ENCODE assay signal across 27 mouse cellular contexts in the genomic region with DNA sequence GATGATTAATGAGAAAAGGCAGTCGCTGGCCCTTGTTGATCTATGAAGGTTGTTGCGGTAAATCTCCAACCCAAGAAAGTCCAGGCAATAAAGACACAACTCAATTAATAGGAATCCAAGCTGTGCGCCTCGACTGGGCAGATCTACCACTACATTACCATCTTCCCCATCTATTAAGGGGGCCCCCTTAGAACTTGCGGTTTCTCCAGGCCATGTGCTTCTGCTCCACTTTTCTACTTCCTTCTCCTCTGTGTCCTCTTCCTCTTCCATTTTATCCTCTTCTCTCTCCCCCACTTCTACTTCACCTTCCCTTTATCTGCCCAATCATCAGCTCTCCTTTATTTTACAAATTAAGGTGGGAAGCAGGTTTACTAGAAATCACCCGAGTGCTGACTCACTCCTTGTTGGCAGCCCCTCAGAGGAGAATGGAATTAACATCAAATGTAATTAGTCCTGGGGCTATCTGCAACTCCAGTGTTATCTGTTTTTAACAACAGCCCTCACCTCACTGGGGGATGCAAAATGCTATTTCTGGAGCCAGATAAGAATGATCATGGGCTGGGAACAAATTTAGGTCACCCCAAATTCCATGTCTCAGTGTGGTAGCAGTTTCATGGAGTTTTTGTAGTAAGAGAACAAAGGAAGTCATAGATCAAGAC. TPM values are rescaled to one million over a fixed set of nuclear protein-coding genes. Genes with fewer than 3 reads are reported as not detected.
DNase-seq lines count a peak whose midpoint lies in the region; ATAC-seq lines count a peak whose summit lies in the region.
"Had no signal": no experiment of that assay in that cellular context is flagged by ENCODE, and none has a peak within 500 bp of the region (broad histone marks: within the 10 kb centered on the region; RNA-seq: fewer than 3 reads in every experiment).

No protein-coding gene starts in this region.

- peak overlapping the region; percentile 67 for H3K27ac ChIP-seq in liver, embryonic 13.5 days
- H3K27ac ChIP-seq in macrophage = peak overlapping the region; percentile 27; the same call in 1 of the 2 replicates
- no peak overlapping the region for H3K27ac ChIP-seq in intestine, embryonic 15.5 days
- H3K27ac ChIP-seq: embryonic facial prominence, embryonic 13.5 days; heart, embryonic 13.5 days; hindbrain, embryonic 10.5 days; hindbrain, embryonic 15.5 days; midbrain, embryonic 13.5 days; neural tube, embryonic 13.5 days had no signal

- H3K27me3 ChIP-seq in liver, embryonic 13.5 days = no peaks in the 10 kb centered on the region
- H3K27me3 ChIP-seq in intestine, embryonic 15.5 days (replicated peaks) = no peaks in the 10 kb centered on the region
- H3K27me3 ChIP-seq: embryonic facial prominence, embryonic 13.5 days; heart, embryonic 13.5 days; hindbrain, embryonic 15.5 days; neural tube, embryonic 13.5 days had no signal

- no peak for ATAC-seq in liver, embryonic 13.5 days (ENCODE audit: low read depth)
- no peak for ATAC-seq in intestine, embryonic 15.5 days
- ATAC-seq: activated CD4-positive, CD25-positive, alpha-beta regulatory T cell, adult 4 months; CD4-positive, CD25-positive, alpha-beta regulatory T cell, adult 4 months; midbrain, embryonic 13.5 days had no signal

- no peak overlapping the region; the same call in 1 of the 2 replicates for H3K9ac ChIP-seq in liver, embryonic 13.5 days
- H3K9ac ChIP-seq in intestine, embryonic 15.5 days = no peak overlapping the region
- H3K9ac ChIP-seq: embryonic facial prominence, embryonic 13.5 days; heart, embryonic 13.5 days; hindbrain, embryonic 15.5 days; midbrain, embryonic 13.5 days; neural tube, embryonic 13.5 days had no signal

- H3K79me2 ChIP-seq in macrophage (ENCODE audit: inconsistent target) = no peaks in the 10 kb centered on the region; the same call in 1 of the 2 replicates

- peaks cover 3% of the 10 kb centered on the region; the same call in 1 of the 2 replicates for H3K36me3 ChIP-seq in liver, embryonic 13.5 days
- 0 out of 2 replicates have a peak, but pooled peaks cover 2% of the 10 kb centered on the region for H3K36me3 ChIP-seq in macrophage (ENCODE audit: inconsistent target)
- H3K36me3 ChIP-seq in intestine, embryonic 15.5 days = no peaks in the 10 kb centered on the region; the same call in 1 of the 2 replicates
- H3K36me3 ChIP-seq: embryonic facial prominence, embryonic 13.5 days; heart, embryonic 13.5 days; hindbrain, embryonic 15.5 days; midbrain, embryonic 13.5 days; neural tube, embryonic 13.5 days had no signal

- WGBS in liver, embryonic 13.5 days (ENCODE audit: insufficient replicate concordance) = 34% methylated on average over 6 of the region's 6 CpGs
- 41% methylated on average over 6 of the region's 6 CpGs for WGBS in macrophage (ENCODE audit: missing documents)
- 78% methylated on average over 6 of the region's 6 CpGs for WGBS in intestine, embryonic 15.5 days

- H3K4me1 ChIP-seq in liver, embryonic 13.5 days (replicated peaks) = peaks cover 75% of the 10 kb centered on the region
- peaks cover 29% of the 10 kb centered on the region for H3K4me1 ChIP-seq in intestine, embryonic 15.5 days (replicated peaks)

- no peak overlapping the region for H3K4me3 ChIP-seq in liver, embryonic 13.5 days (replicated peaks)
- no peak overlapping the region for H3K4me3 ChIP-seq in macrophage (ENCODE audit: inconsistent target)
- H3K4me3 ChIP-seq in intestine, embryonic 15.5 days (replicated peaks) = no peak overlapping the region
- H3K4me3 ChIP-seq: embryonic facial prominence, embryonic 13.5 days; heart, embryonic 13.5 days; hindbrain, embryonic 10.5 days; hindbrain, embryonic 15.5 days; midbrain, embryonic 13.5 days; neural tube, embryonic 13.5 days had no signal

- peak; percentile 44 for DNase-seq in ES-CJ7 (ENCODE audit: low read depth, low spot score)
- peak; percentile 31 for DNase-seq in ZHBTc4 (ENCODE audit: low read depth, low spot score)
- DNase-seq in liver, embryonic 13.5 days = no peak
- no peak for DNase-seq in thymus, postnatal 36 days
- DNase-seq in lung, postnatal 4 days = no peak
- DNase-seq: adrenal gland, adult 2 months; adrenal gland, postnatal 36 days; cerebellum, adult 11 months; cerebellum, adult 9-11 months; gastrocnemius, postnatal 10 days; heart, postnatal 10 days; kidney, adult 2 months; kidney, postnatal 36 days; layer of hippocampus, postnatal 36 days; lung, postnatal 36 days; thymus, adult 2 months had no signal

- peak overlapping the region; percentile 33 for H3K4me2 ChIP-seq in liver, embryonic 13.5 days
- H3K4me2 ChIP-seq in intestine, embryonic 15.5 days (replicated peaks) = no peak overlapping the region
- H3K4me2 ChIP-seq: embryonic facial prominence, embryonic 13.5 days; heart, embryonic 13.5 days; hindbrain, embryonic 15.5 days; midbrain, embryonic 13.5 days; neural tube, embryonic 13.5 days had no signal

- H3K9me3 ChIP-seq in liver, embryonic 13.5 days (replicated peaks) = no peaks in the 10 kb centered on the region
- H3K9me3 ChIP-seq in intestine, embryonic 15.5 days = no peaks in the 10 kb centered on the region
- H3K9me3 ChIP-seq: embryonic facial prominence, embryonic 13.5 days; heart, embryonic 13.5 days; hindbrain, embryonic 10.5 days; hindbrain, embryonic 15.5 days; midbrain, embryonic 13.5 days; neural tube, embryonic 13.5 days had no signal

RNA-seq across cellular contexts. Expression of gene Engase, which starts 2.7 kb away (rescaled TPM):
- polyA plus RNA-seq in liver, embryonic 13.5 days (2015; fragmentation: Nextera tagmentation; extraction: Ambion mirVana) = 8.1 and 8.8 TPM in 2 replicates
- total RNA-seq in macrophage (2018; cell fraction: chromatin; rRNA removed) = 10 to 100 TPM in 11 of 26 experiments, 1 to 10 TPM in 10, under 1 TPM in 5; 0.21 to 41.0 (median 4.4) TPM
- 10 to 100 TPM in 8 of 26 experiments, 1 to 10 TPM in 18; 1.8 to 16.9 (median 6.2) TPM for total RNA-seq in macrophage (2018; cell fraction: cytosol; rRNA removed)
- 10 to 100 TPM in 7 of 26 experiments, 1 to 10 TPM in 19; 1.7 to 32.1 (median 5.7) TPM for total RNA-seq in macrophage (2018; cell fraction: nucleus; rRNA removed)
- 4.8 to 22.0 TPM (median 7.1 TPM) in 3 replicates for polyA plus RNA-seq in macrophage (2018)
- 13.1 and 14.7 TPM in 2 replicates for polyA plus RNA-seq in intestine, embryonic 15.5 days (2015; fragmentation: Nextera tagmentation; extraction: Ambion mirVana)

RNA-seq across cellular contexts. Expression of gene C1qtnf1, which starts 46.0 kb away (rescaled TPM):
- 1.1 and 1.4 TPM in 2 replicates for polyA plus RNA-seq in liver, embryonic 13.5 days (2015; fragmentation: Nextera tagmentation; extraction: Ambion mirVana)
- 1 to 10 TPM in 1 of 26 experiments, under 1 TPM in 4, not detected in 21; 0.29 to 2.2 (median 0.38) TPM for total RNA-seq in macrophage (2018; cell fraction: chromatin; rRNA removed)
- total RNA-seq in macrophage (2018; cell fraction: cytosol; rRNA removed) = 1 to 10 TPM in 10 of 26 experiments, under 1 TPM in 16; 0.40 to 2.6 (median 0.70) TPM
- 1 to 10 TPM in 12 of 26 experiments, under 1 TPM in 11, not detected in 3; 0.28 to 2.8 (median 1.1) TPM for total RNA-seq in macrophage (2018; cell fraction: nucleus; rRNA removed)
- 0.12 to 1.2 TPM (median 0.82 TPM) in 3 replicates for polyA plus RNA-seq in macrophage (2018)
- polyA plus RNA-seq in intestine, embryonic 15.5 days (2015; fragmentation: Nextera tagmentation; extraction: Ambion mirVana) = 6.3 and 6.6 TPM in 2 replicates
- total RNA-seq: megakaryocyte-erythroid progenitor cell, adult 5-6 weeks had no signal
- polyA plus RNA-seq: activated CD4-positive, CD25-positive, alpha-beta regulatory T cell, adult 4 months; CD4-positive, CD25-positive, alpha-beta regulatory T cell, adult 4 months had no signal

RNA-seq across cellular contexts. Expression of gene Cant1, which starts 55.1 kb away (rescaled TPM):
- polyA plus RNA-seq in liver, embryonic 13.5 days (2015; fragmentation: Nextera tagmentation; extraction: Ambion mirVana) = 8.3 and 9.4 TPM in 2 replicates
- total RNA-seq in macrophage (2018; cell fraction: chromatin; rRNA removed) = 10 to 100 TPM; 14.6 to 66.9 (median 38.8) TPM
- total RNA-seq in macrophage (2018; cell fraction: cytosol; rRNA removed) = 10 to 100 TPM; 34.1 to 65.0 (median 51.3) TPM
- total RNA-seq in macrophage (2018; cell fraction: nucleus; rRNA removed) = 100 to 1,000 TPM in 2 of 26 experiments, 10 to 100 TPM in 24; 28.3 to 108 (median 70.5) TPM
- polyA plus RNA-seq in macrophage (2018) = 40.2 to 59.3 TPM (median 42.1 TPM) in 3 replicates
- 39.7 and 44.3 TPM in 2 replicates for polyA plus RNA-seq in intestine, embryonic 15.5 days (2015; fragmentation: Nextera tagmentation; extraction: Ambion mirVana)

Comparison
In these comparisons a context has a peak if more than half of its experiments do, and no peak if none do; other contexts are left out.
1. DNase-seq: peak in ES-CJ7 (single experiment) and ZHBTc4 (single experiment); none in liver, embryonic 13.5 days (single experiment), thymus, postnatal 36 days (0 of 2) and lung, postnatal 4 days (0 of 2).